Mouse (Mus musculus) heart, postnatal 36 days (tissue): ENCODE measurements around the gene Il2. TPM values are rescaled to one million over a fixed set of nuclear protein-coding genes. Genes with fewer than 3 reads are reported as not detected.

ENCODE experiments used
- DNase-seq, 2 experiments: peaks; one replicate each; pipeline ENCODE4 v3.0.0; 2021 to 2022
- intact Hi-C: fragments of 180-260 bp; cut with DNase I; formaldehyde crosslinking; loops from one replicate; pipeline ENCODE4 v1.15.1; 2025
- total RNA-seq, 2 experiments: library from RNA; stranded (reverse); gene quantifications; 2 replicates each; pipeline ENCODE4 v1.2.3; 2021

Gene Il2
- total RNA-seq, 2 experiments from 2014 or later = not detected

DNA sequence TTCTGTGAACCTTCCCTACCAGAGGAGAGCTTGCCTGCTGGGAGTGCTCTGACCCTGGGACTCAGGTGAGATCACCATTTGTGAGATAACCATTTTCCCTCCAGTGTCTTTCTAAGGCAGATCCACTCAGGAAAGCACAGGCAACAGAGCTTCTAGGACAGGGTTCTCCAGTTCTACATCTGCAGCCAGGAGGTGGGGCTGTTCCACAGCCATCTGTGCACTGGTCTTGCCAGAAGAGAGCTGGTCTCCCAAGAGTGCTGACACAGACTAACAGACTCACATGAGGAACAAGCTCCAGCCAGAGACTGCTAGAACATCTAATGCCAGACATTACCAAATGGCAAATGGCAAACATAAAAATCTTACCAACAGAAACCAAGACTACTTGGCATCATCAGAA is 52.5 kb downstream of the Il2 start:
- intact Hi-C loops = loop anchor here (1.0 kb wide), 1 partner anchor 131 kb away; no protein-coding TSS in a partner anchor
- peak; percentile 56 to 62 for DNase-seq

Other genes starting within 250 kb of the Il2 start
- gene Adad1, start 62.4 kb downstream of the Il2 start, total RNA-seq = not detected
- gene Il21, start 106.7 kb upstream of the Il2 start, total RNA-seq = not detected
- gene Bbs12, start 186.6 kb upstream of the Il2 start, total RNA-seq = 1 to 10 TPM in 1 of 2 experiments, under 1 TPM in 1; 0.46 to 1.3 TPM
- gene Cetn4, start 186.7 kb upstream of the Il2 start, total RNA-seq = 1 to 10 TPM in 1 of 2 experiments, not detected in 1; 1.6 TPM
- gene Fgf2, start 222.4 kb upstream of the Il2 start, total RNA-seq = 10 to 100 TPM in 1 of 2 experiments, 1 to 10 TPM in 1; 9.6 to 13.7 TPM